Mouse (Mus musculus): ENCODE measurements around the gene Tnrc6b. TPM values are rescaled to one million over a fixed set of nuclear protein-coding genes. Genes with fewer than 3 reads are reported as not detected.
A peak's percentile ranks its signal among the peaks of the same experiment; 100 is the strongest.

Gene Tnrc6b
- total RNA-seq, 2 experiments from 2014 or later = 51.5 to 68.8 TPM

DNA sequence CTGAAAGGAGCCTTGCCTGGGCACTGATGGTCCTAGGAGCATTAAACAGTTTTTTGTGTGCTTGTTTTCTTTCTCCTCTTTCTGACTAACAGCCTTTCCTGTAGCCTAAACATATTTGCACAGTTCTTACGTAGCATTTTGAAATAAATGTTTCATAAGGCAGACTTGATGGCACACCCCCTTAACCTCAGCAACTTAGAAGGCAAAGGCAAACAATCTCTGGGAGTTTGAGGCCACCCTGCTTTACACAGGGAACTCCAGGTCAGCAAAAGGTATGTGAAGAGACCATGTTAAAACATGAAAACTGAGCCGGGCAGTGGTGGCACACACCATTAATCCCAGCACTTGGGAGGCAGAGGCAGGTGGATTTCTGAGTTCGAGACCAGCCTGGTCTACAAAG lies 264.6 kb downstream of the Tnrc6b start:
- DNase-seq = no peak

- DNase-seq = peak; percentile 86
Measured at GRCm38 (mm10) chr15:80977620-80978334, 266.7 kb downstream of the Tnrc6b start, which contains the start of gene Sgsm3. Gene Sgsm3 (plus strand): TSS chr15:80977765.

GRCm38 (mm10) chr15:80979611-80980010 lies 268.5 kb downstream of the Tnrc6b start:
- DNase-seq = no peak

GRCm38 (mm10) chr15:80981176-80981575 lies 270.1 kb downstream of the Tnrc6b start:
- no peak for DNase-seq

DNA sequence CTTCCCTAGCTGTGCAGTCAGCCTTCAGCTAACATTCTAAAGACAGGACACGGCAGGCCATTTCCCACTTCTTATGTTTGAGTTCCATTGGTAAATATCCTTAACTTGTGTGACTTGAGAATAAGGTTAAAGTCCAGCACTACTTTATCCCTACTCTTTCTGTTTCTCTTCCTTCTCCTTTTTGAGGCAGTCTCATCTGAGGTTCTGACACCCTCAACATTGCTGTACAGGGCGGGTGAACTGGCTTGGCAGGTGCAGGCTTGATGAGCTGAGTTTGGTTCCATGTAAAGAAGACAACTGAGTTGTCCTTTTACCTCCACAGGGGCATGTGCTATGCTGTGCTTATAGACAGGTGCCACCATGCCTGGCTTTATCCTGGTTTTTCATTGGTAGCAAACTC lies 272.2 kb downstream of the Tnrc6b start:
- no peak for DNase-seq

GRCm38 (mm10) chr15:80988331-80988730 lies 277.2 kb downstream of the Tnrc6b start:
- no peak for DNase-seq

DNA sequence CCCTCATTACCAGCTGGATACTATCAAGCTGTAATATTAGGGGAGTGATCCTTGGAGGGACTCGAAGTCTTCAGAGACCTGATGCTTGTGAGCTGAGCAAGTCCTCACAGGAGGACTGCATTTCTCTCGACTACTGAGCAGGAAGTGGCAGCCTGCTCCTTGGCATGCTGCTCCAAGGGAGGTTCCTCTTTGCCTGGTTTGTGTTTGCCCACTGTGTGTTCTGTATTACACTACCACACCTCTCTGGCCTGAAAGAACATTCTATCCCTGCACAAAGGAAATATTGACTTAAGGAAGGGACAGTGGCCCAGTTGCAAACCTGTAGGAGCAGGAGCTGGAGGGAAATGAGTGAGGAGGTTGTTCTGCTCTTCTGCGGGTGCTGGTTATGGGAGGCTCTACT lies 278.6 kb downstream of the Tnrc6b start:
- DNase-seq = no peak

Small RNAs within 50 kb of the gene (microRNA-seq; reads per million reads assigned to microRNA genes)
- gene Mir5113 = 7.5 to 15.9 reads per million in 2 experiments

Other genes starting within 250 kb of the Tnrc6b start
- not detected for gene Enthd1, start 146.2 kb upstream of the Tnrc6b start, total RNA-seq (2021)
- gene Grap2, start 138.7 kb upstream of the Tnrc6b start, total RNA-seq (2021) = under 1 TPM; 0.40 to 0.54 TPM
- gene Fam83f, start 39.5 kb upstream of the Tnrc6b start, total RNA-seq (2021) = under 1 TPM; 0.47 to 0.49 TPM
- gene Adsl, start 237.2 kb downstream of the Tnrc6b start, total RNA-seq (2021) = 100 to 1,000 TPM; 157 to 182 TPM

Measured in gastrocnemius, postnatal 10 days (tissue).